Mouse (Mus musculus) left cerebral cortex, postnatal 10 days (tissue): ENCODE measurements around the gene Sf3a2. TPM values are rescaled to one million over a fixed set of nuclear protein-coding genes. Genes with fewer than 3 reads are reported as not detected.
A peak's percentile ranks its signal among the peaks of the same experiment; 100 is the strongest.

Source experiments
- DNase-seq, 2 experiments: peaks; one replicate each; pipeline ENCODE4 v3.0.0; 2021 to 2022; ENCODE audit warnings: low spot score in 2 of 2, mixed read lengths in 1 of 2; ENCODE audit errors: extremely low spot score in 1 of 2
- intact Hi-C: fragments of 180-260 bp; cut with DNase I; formaldehyde crosslinking; loops from one replicate; pipeline ENCODE4 v1.15.1; 2025
- total RNA-seq, 2 experiments: library from RNA; stranded (reverse); gene quantifications; 2 replicates each; pipeline ENCODE4 v1.2.3; 2021

Sf3a2 gene
- 10 to 100 TPM; 39.7 to 43.1 TPM for total RNA-seq

- DNase-seq = peak; percentile 92 to 97
- intact Hi-C loops = no loop called here
Observed at GRCm38 (mm10) chr10:80798150-80799006, at the start of gene Sf3a2, which contains the start of gene Plekhj1. Gene Sf3a2 (plus strand): TSS chr10:80798198. Gene Plekhj1 (minus strand): TSS chr10:80798626.

- intact Hi-C loops = loop anchor here (5.0 kb wide), 2 partner anchors 129 to 249 kb away; no protein-coding TSS in a partner anchor
Observed at GRCm38 (mm10) chr10:80748609-80749008, 49.4 kb upstream of the Sf3a2 start.

GRCm38 (mm10) chr10:80751188-80751832 lies 46.7 kb upstream of the Sf3a2 start:
- DNase-seq = peak; percentile 49 to 77
- intact Hi-C loops = no loop called here

More at GRCm38 (mm10) chr10:80748609-80749008, 49.4 kb upstream of the Sf3a2 start:
- DNase-seq = peak in 1 of 2 experiments; percentile 67

GRCm38 (mm10) chr10:80752079-80752625 lies 45.8 kb upstream of the Sf3a2 start:
- DNase-seq = peak; percentile 43 to 89

DNA sequence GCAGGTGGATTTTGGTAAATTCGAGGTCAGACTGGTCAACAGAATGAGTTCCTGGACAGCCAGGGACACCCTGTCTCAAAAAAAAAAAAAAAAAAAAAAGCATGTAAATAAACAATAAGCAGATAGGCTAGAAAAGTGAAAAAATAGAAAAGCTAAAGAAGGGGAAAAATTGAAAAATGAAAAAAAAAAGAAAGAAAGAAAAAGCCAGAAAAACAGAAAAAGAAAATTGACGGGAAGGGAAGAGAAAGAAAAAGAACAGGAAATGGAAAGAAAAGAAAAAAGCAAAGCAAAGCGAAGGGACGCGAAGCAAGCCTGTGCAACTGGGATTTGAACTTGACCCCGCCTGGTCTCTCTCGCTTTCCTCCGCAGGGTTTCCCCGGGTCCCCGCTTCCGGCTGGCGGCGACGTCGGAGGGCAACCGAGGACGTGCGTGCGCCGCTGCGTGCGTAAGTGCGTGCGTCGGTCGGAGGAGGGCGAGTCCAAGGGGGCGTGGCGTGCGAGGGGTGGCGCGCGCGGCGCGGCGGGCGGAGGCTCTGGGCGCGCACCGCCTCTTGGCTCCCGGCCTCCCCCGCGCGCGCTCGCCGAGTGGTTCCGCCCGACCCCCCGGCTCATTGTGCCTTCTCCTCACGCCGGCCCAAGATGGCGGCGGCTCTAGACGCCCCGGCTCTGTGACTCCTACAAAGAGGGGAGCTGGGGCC lies 43.3 kb upstream of the Sf3a2 start, which contains the start of gene Dot1l:
Gene Dot1l (plus strand): TSS at position 613 of the 697 bp plus-strand sequence.
- intact Hi-C loops = no loop called here
- DNase-seq = peak; percentile 95 to 99

More at GRCm38 (mm10) chr10:80752079-80752625, 45.8 kb upstream of the Sf3a2 start:
- intact Hi-C loops = no loop called here

- intact Hi-C loops = no loop called here
- no peak for DNase-seq
Observed at GRCm38 (mm10) chr10:80755291-80756015, 42.5 kb upstream of the Sf3a2 start.

DNA sequence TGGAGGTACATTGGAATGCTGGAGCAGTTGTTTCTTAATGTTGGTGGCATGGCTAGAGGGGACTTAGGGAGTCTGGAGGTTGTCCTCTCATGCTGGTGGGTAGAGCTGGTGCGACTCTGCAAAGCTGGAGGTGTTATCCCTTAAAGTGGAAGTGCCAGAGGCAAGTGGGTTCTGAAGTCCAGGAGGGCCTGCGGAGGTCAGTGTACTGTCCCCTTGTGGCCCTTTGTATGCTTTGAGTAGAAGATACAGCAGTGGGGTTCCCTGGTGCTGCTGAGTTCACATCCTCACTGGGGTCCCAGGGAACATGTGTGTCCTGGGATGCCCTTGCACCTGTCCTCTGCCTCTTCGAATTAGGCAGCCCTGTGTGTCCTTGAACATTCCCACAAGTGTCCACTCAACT lies 41.9 kb upstream of the Sf3a2 start:
- DNase-seq = no peak
- intact Hi-C loops = no loop called here

GRCm38 (mm10) chr10:80756509-80756908 lies 41.5 kb upstream of the Sf3a2 start:
- DNase-seq = no peak
- intact Hi-C loops = no loop called here

DNA sequence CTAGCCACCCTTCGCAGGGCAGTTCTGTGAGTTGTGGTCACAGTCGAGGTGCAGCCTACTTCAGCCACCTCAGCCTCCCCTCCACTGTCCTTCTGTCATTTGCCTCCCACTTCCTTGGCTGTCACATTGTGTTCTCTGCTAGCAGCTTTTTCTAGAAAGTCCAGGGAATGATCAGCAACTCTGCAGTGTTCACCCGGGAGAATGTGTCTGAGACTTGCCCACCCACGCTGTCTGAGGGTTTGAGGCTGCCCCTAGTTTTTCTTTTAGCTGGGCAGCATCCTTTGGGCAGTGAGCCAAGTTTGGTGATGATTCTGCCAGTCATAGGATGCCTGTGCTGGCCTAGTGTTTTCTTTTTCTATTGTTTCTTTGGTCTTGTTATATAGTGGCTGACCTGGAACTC lies 41.0 kb upstream of the Sf3a2 start:
- DNase-seq = peak in 1 of 2 experiments; percentile 59
- intact Hi-C loops = no loop called here

GRCm38 (mm10) chr10:80757717-80758116 lies 40.3 kb upstream of the Sf3a2 start:
- intact Hi-C loops = no loop called here
- DNase-seq = peak in 1 of 2 experiments; percentile 78

DNA sequence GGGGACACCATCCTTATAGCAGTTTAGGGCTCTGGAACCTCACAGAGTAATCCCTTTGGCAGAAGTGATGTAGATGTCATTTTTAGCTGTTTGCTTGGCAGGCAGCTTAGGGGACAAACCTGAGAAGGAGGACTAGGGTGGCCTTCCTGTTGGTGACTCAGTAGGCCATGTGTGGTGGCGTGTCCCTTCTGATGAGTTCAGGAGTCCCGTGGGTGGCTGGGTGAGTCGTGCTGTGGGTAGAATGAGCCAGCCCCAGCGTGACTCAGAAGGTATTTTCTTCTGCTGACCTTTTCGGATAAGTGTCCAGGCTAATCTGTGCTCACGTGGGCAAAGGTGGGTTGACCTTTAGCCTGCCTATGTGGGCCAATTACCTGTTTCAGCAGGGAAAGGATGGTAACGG lies 39.3 kb upstream of the Sf3a2 start:
- intact Hi-C loops = no loop called here
- no peak for DNase-seq

GRCm38 (mm10) chr10:80760596-80761524 lies 37.1 kb upstream of the Sf3a2 start:
- DNase-seq = no peak
- intact Hi-C loops = no loop called here

DNA sequence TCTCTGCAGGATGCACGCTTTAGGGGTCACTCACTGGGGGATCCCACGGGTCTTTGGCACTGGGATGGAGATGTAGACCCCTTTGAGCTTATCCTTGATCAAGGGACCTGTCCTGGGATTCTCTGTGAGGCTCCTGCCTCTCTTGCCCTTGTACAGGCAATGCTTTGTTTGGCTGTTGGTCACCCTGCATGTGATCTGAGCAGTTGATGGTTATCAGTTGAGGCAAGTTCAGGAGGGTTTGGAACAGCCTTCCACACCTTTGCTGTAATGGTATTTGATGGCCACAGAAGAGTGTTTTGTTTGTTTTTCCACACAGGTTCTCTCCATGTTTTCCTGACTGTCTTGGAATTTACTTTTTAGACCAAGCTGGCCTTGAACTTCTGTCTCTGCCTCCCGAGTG lies 36.2 kb upstream of the Sf3a2 start:
- intact Hi-C loops = no loop called here
- DNase-seq = no peak

DNA sequence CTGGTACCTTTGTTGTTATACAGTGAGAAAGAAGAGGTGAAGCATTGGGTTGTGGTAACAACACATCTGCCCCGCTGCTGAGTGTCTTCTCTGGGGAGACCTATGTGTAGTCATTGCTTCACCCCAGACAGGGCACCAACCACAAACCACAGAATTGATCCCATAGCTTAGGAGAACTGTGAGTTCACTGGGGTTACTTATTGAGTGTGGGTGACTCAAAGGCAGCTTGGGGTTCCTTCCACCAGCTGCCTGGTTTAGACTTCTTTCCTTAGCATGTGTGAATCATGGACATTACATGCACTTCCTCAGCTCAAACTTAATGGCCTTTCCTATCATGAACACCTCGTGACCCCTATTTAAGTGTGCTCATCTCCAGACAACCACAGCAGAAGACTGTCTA lies 34.5 kb upstream of the Sf3a2 start:
- DNase-seq = no peak
- intact Hi-C loops = no loop called here

- DNase-seq = no peak
- intact Hi-C loops = no loop called here
Observed at GRCm38 (mm10) chr10:80765746-80766145, 32.3 kb upstream of the Sf3a2 start.

GRCm38 (mm10) chr10:80766161-80766815 lies 31.7 kb upstream of the Sf3a2 start:
- no peak for DNase-seq
- intact Hi-C loops = no loop called here

GRCm38 (mm10) chr10:80768365-80768764 lies 29.6 kb upstream of the Sf3a2 start:
- DNase-seq = no peak
- intact Hi-C loops = no loop called here
